Mouse (Mus musculus) midbrain, postnatal 0 days (tissue): Measurements from ENCODE around the gene 2210017I01Rik. TPM values are rescaled to one million over a fixed set of nuclear protein-coding genes. Genes with fewer than 3 reads are reported as not detected.

Experiments
- ATAC-seq: fragments of 200-750 bp; cut with Nextera tagmentation; 2 replicates; pipeline ENCODE4 v1.8.0; 2017; ENCODE audit warnings: moderate number of reproducible peaks, mild to moderate bottlenecking, moderate TSS enrichment, moderate library complexity; ENCODE audit not compliant: low FRiP score
- DNase-seq: peaks from one replicate; pipeline ENCODE4 v3.0.0-alpha.2; 2015; ENCODE audit warnings: low spot score
- H3K27ac ChIP-seq: fragments of 300-500 bp; sonication (generic); 2 replicates; pipeline ENCODE4 v1.5.1; 2014; ENCODE audit warnings: low read depth, mild to moderate bottlenecking, low read length, mixed read lengths
- H3K27me3 ChIP-seq: fragments of 300-500 bp; sonication (generic); 2 replicates; pipeline ENCODE4 v1.6.1; 2014; ENCODE audit warnings: low read length, control low read depth, mixed read lengths; ENCODE audit not compliant: insufficient read depth
- H3K36me3 ChIP-seq: fragments of 300-500 bp; sonication (generic); 2 replicates; pipeline ENCODE4 v1.6.1; 2014; ENCODE audit warnings: low read length, control low read depth, mixed read lengths; ENCODE audit not compliant: insufficient read depth
- H3K4me1 ChIP-seq: fragments of 300-500 bp; sonication (generic); 2 replicates; pipeline ENCODE4 v1.6.1; 2014; ENCODE audit warnings: mild to moderate bottlenecking, control low read depth, antibody characterized with exemption, low read length, mixed read lengths; ENCODE audit not compliant: insufficient read depth
- H3K4me2 ChIP-seq: fragments of 300-500 bp; sonication (generic); 2 replicates; pipeline ENCODE4 v1.6.1; 2014; ENCODE audit warnings: low read depth, mild to moderate bottlenecking, low read length, mixed read lengths; ENCODE audit not compliant: poor library complexity, severe bottlenecking
- H3K4me3 ChIP-seq: fragments of 300-500 bp; sonication (generic); 2 replicates; pipeline ENCODE4 v1.5.1; 2014; ENCODE audit warnings: low read depth, mild to moderate bottlenecking, low read length, moderate library complexity
- H3K9ac ChIP-seq: fragments of 300-500 bp; sonication (generic); replicated peaks from 2 replicates; pipeline ENCODE4 v1.6.1; 2014; ENCODE audit warnings: mild to moderate bottlenecking, low read length, moderate library complexity, mixed read lengths; ENCODE audit not compliant: poor library complexity, severe bottlenecking
- H3K9me3 ChIP-seq: fragments of 300-500 bp; sonication (generic); 2 replicates; pipeline ENCODE4 v1.6.1; 2016; ENCODE audit warnings: low read length, control low read depth
- CTCF ChIP-seq: IDR thresholded peaks from 2 replicates; pipeline ENCODE4 v1.5.1; 2016; ENCODE audit warnings: antibody characterized with exemption, mild to moderate bottlenecking
- WGBS: fragments of 180-500 bp; shearing (Covaris S2); extraction: QIAGEN DNeasy Blood & Tissue Kit; methylation state at CpG from one replicate; pipeline ENCODE4 v1.1.7; 2014; 5-methylcytosine and 5-hydroxymethylcytosine counted together
- polyA plus RNA-seq: library from polyadenylated mRNA; unstranded; fragments of >200 nt; fragmentation: Nextera tagmentation; extraction: Ambion mirVana; gene quantifications from 2 replicates; pipeline ENCODE4 v1.2.1, GENCODE M21; 2015
- total RNA-seq: library from RNA; depleted of rRNA; stranded (reverse); fragments of >200 nt; gene quantifications from 2 replicates; pipeline ENCODE4 v1.2.3, GENCODE M21; 2014

The 2210017I01Rik gene
- total and polyA plus RNA-seq, 2 experiments from 2014 or later, result not detected

- Histone ChIP-seq H3K4me2 (no peak within 1 kb of the TSS), H3K27me3 (no peaks in the 10 kb centered on the region), H3K9ac (no peak within 1 kb of the TSS), H3K36me3 (no peaks in the 10 kb centered on the region), H3K9me3 (no peaks in the 10 kb centered on the region), H3K4me3 (no peak within 1 kb of the TSS), H3K4me1 (no peaks in the 10 kb centered on the region), H3K27ac (no peak within 1 kb of the TSS)
- 63% methylated on average over 1 of the region's 1 CpGs for WGBS
- DNase-seq (no peak), ATAC-seq (no peak)
- TF ChIP-seq CTCF, result no peak
Measured at GRCm38 (mm10) chr3:92588858-92589257, 18.4 kb downstream of the 2210017I01Rik start, which contains the start of gene Smcp. Gene Smcp (minus strand): TSS chr3:92588997.

GRCm38 (mm10) chr3:92587190-92587589, 20.1 kb downstream of the 2210017I01Rik start:
- DNase-seq (no peak), ATAC-seq (no peak)
- Histone ChIP-seq H3K36me3 (no peaks in the 10 kb centered on the region), H3K9ac (no peak overlapping the region), H3K27me3 (no peaks in the 10 kb centered on the region), H3K4me3 (no peak overlapping the region), H3K9me3 (no peaks in the 10 kb centered on the region), H3K4me2 (no peak overlapping the region), H3K27ac (no peak overlapping the region), H3K4me1 (no peaks in the 10 kb centered on the region)
- TF ChIP-seq CTCF, result no peak
- 83% methylated on average over 3 of the region's 3 CpGs for WGBS

GRCm38 (mm10) chr3:92585055-92585454, 22.2 kb downstream of the 2210017I01Rik start:
- Histone ChIP-seq H3K27me3 (no peaks in the 10 kb centered on the region), H3K36me3 (no peaks in the 10 kb centered on the region), H3K9ac (no peak overlapping the region), H3K27ac (no peak overlapping the region), H3K4me1 (no peaks in the 10 kb centered on the region), H3K9me3 (no peaks in the 10 kb centered on the region), H3K4me3 (no peak overlapping the region), H3K4me2 (no peak overlapping the region)
- TF ChIP-seq CTCF, result no peak
- DNase-seq, result no peak
- 61% methylated on average over 1 of the region's 1 CpGs for WGBS
- no peak for ATAC-seq

GRCm38 (mm10) chr3:92583164-92583826, 24.0 kb downstream of the 2210017I01Rik start:
- no peak overlapping the region for H3K9ac ChIP-seq
- DNase-seq, result no peak
- 43% methylated on average over 3 of the region's 3 CpGs for WGBS
- no peak overlapping the region for H3K4me3 ChIP-seq
- H3K27ac ChIP-seq, result no peak overlapping the region
- H3K4me2 ChIP-seq, result no peak overlapping the region
- ATAC-seq, result 0 out of 2 replicates have a peak, but pooled peaks have one; percentile 31
- H3K4me1 ChIP-seq, result no peaks in the 10 kb centered on the region
- TF ChIP-seq CTCF, result no peak
- H3K9me3 ChIP-seq, result no peaks in the 10 kb centered on the region
- no peaks in the 10 kb centered on the region for H3K27me3 ChIP-seq
- H3K36me3 ChIP-seq, result no peaks in the 10 kb centered on the region

GRCm38 (mm10) chr3:92579508-92579907, 27.8 kb downstream of the 2210017I01Rik start:
- no peak overlapping the region for H3K4me3 ChIP-seq

GRCm38 (mm10) chr3:92578652-92579413, 28.5 kb downstream of the 2210017I01Rik start:
- Histone ChIP-seq H3K9me3 (no peaks in the 10 kb centered on the region), H3K4me2 (no peak overlapping the region), H3K4me1 (no peaks in the 10 kb centered on the region), H3K9ac (no peak overlapping the region), H3K27me3 (no peaks in the 10 kb centered on the region), H3K4me3 (no peak overlapping the region), H3K27ac (no peak overlapping the region), H3K36me3 (no peaks in the 10 kb centered on the region)
- TF ChIP-seq CTCF, result no peak
- DNase-seq, result no peak
- no peak for ATAC-seq
- WGBS, result 53% methylated on average over 4 of the region's 4 CpGs

More at GRCm38 (mm10) chr3:92579508-92579907, 27.8 kb downstream of the 2210017I01Rik start:
- H3K36me3 ChIP-seq, result no peaks in the 10 kb centered on the region
- H3K9ac ChIP-seq, result no peak overlapping the region
- no peaks in the 10 kb centered on the region for H3K27me3 ChIP-seq
- DNase-seq (no peak), ATAC-seq (no peak)
- H3K9me3 ChIP-seq, result no peaks in the 10 kb centered on the region
- no peak overlapping the region for H3K4me2 ChIP-seq
- 60% methylated on average over 1 of the region's 1 CpGs for WGBS
- H3K4me1 ChIP-seq, result no peaks in the 10 kb centered on the region
- no peak for TF ChIP-seq CTCF
- H3K27ac ChIP-seq, result no peak overlapping the region
